ENCODE assay signal across 20 mouse cellular contexts in the genomic region with DNA sequence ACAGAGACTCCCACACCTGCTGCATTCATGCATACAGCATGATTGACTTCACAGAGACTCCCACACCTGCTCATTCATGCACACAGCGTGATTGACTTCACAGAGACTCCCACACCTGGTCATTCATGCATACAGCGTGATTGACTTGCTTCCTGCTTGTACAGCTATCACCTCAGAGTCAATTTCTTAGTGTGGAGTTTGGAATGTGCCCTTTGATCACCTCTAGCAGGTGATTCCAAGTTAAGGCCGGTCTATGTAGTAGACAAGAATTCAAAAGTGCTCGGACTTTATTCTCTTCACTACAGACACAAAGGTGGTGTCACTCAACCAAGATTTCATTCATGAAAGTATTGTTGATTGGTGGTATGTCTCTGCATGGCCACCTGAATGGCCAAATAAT. TPM values are rescaled to one million over a fixed set of nuclear protein-coding genes. Genes with fewer than 3 reads are reported as not detected.
"Had no signal": no experiment of that assay in that cellular context is flagged by ENCODE, and none has a peak within 500 bp of the region (broad histone marks: within the 10 kb centered on the region; RNA-seq: fewer than 3 reads in every experiment).

No protein-coding gene starts in this region.

- H3K4me2 ChIP-seq: limb, embryonic 12.5 days; liver, embryonic 11.5 days; liver, embryonic 15.5 days; lung, embryonic 14.5 days; midbrain, embryonic 11.5 days; midbrain, embryonic 15.5 days; neural tube, embryonic 12.5 days had no signal

- H3K4me1 ChIP-seq: limb, embryonic 12.5 days; liver, embryonic 15.5 days; midbrain, embryonic 15.5 days; neural tube, embryonic 12.5 days had no signal

- H3K9me3 ChIP-seq: limb, embryonic 12.5 days; liver, embryonic 15.5 days; megakaryocyte, embryonic 14.5 days; midbrain, embryonic 15.5 days; neural tube, embryonic 12.5 days had no signal

- H3K27me3 ChIP-seq: limb, embryonic 12.5 days; liver, embryonic 15.5 days; megakaryocyte, embryonic 14.5 days; midbrain, embryonic 15.5 days; neural tube, embryonic 12.5 days had no signal

- ATAC-seq: hindbrain, embryonic 16.5 days; inflammation-experienced regulatory T-cells, adult 6 months; midbrain, embryonic 15.5 days had no signal

- H3K36me3 ChIP-seq: midbrain, embryonic 15.5 days had no signal

- H3K4me3 ChIP-seq: limb, embryonic 12.5 days; liver, embryonic 15.5 days; megakaryocyte, embryonic 14.5 days; midbrain, embryonic 15.5 days; neural tube, embryonic 12.5 days had no signal

- H3K9ac ChIP-seq: limb, embryonic 12.5 days; liver, embryonic 15.5 days; lung, embryonic 14.5 days; midbrain, embryonic 15.5 days; neural tube, embryonic 12.5 days had no signal

- H3K27ac ChIP-seq: limb, embryonic 12.5 days; liver, embryonic 15.5 days; macrophage; midbrain, embryonic 15.5 days; neural tube, embryonic 12.5 days had no signal

- DNase-seq: layer of hippocampus, adult 9-11 months; lung, embryonic 14.5 days; lung, postnatal 10 days; retina, postnatal 1 day; right cerebral cortex, postnatal 4 days; thymus, postnatal 36 days had no signal

RNA-seq across cellular contexts. Expression of gene Akr1c21, which starts 32.9 kb away (rescaled TPM):
- total RNA-seq: left cerebral cortex, postnatal 36 days; monocyte, adult 5-6 weeks; neutrophil, adult 5-6 weeks had no signal
- polyA plus RNA-seq: hindbrain, embryonic 16.5 days; inflammation-experienced regulatory T-cells, adult 6 months; limb, embryonic 12.5 days; liver, embryonic 11.5 days; lung, embryonic 14.5 days; macrophage; midbrain, embryonic 11.5 days; midbrain, embryonic 15.5 days; neural tube, embryonic 12.5 days; stomach, embryonic 16.5 days had no signal
